Mouse (Mus musculus) B cell, adult (primary cell): ENCODE data around the gene Snupn. TPM values are rescaled to one million over a fixed set of nuclear protein-coding genes. Genes with fewer than 3 reads are reported as not detected.

Experiments used
- total RNA-seq: library from RNA; stranded (reverse); gene quantifications from 4 replicates; pipeline ENCODE4 v1.2.4, GENCODE M21; 2023; ENCODE audit not compliant: inconsistent age

Gene Snupn
- total RNA-seq, result 7.9 to 11.4 TPM (median 11.0 TPM) in 4 replicates

DNA sequence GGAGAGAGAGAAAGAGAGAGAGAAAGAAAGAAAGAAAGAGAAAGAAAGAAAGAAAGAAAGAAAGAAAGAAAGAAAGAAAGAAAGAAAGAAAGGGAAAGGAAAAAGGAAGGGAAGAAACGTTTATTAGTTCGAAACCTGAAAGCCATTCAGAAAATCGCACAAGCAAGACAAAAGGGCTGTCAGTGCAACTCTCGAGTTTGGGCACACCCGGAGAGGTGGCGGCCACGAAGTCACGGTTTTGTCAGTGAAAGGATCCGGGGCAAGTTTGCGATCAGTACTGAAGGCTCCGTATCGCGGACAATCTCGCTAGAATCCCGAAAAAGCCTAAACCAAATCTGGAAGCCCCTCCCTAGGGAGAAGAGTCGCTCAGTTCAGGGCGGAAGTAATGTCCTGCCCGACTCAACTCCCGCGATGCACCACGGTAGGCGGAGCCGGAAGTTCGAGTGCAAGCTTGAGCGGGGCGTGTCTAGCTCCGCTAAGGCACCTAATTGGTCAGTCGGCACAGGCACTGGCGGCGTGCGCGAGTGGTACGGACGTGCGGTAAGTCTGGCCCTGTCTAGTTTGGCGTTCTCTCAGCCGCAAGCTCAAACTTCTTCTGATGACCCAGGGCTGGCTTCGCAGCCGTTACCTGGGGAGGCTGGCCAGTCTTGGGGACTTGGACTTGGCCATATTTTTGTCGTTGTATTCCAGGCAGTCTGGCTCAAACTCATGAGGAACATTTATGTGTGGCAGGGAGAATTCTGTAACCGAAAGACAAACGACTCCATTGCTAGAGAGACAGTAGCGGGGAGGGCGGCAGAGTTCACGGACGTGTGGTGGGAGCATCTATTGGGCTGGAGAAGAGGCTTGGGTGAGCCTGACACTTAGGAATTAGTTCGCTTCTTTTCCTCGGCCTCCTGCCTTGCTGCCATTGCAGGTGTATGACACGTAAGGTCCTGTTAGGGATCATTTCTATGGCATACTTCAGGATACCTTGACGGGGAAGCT is at the start of gene Snupn:
TSS of gene Snupn (plus strand) at position 465 of the 987 bp plus-strand sequence.

DNA sequence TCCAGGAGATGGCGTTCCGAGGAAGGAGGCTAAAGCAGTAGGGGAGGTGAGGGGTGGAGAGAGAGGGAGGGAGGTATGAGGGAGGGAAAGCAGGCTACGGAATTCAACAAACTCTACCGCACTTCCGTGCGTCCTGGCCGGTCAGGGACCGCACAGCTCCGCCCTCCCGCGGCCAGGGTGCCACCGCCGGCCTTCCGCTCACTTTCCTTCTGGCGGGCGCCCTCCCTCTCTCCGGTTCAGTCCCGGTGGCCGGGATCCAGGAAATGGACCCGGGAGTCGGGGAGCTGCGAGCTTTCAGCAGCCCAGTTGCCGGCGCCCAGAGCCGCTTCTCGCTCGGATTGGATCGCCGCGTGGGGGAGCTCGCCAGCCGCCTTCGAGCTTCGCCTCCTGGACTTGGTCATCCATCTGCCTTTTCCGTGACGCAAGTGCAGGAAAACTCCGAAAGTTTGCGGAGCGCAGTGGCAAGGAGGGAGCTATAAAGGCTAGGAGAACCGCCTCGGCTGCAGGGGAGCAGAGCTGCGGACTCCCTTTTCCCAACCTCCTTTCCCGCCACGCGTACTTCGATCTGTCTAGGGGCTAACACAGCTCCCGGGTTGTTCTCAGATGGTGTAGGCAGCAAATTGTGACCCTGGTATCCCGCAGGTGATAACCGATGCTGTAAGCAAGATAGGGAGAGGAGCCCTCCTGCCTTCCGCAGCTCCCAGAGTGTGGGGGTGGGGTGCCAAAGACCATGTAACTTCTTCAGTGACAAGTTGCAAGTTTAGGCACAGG is 22.5 kb upstream of the Snupn start, which contains the start of gene Snx33:
TSS of gene Snx33 (minus strand) at position 331 of the 771 bp plus-strand sequence.

DNA sequence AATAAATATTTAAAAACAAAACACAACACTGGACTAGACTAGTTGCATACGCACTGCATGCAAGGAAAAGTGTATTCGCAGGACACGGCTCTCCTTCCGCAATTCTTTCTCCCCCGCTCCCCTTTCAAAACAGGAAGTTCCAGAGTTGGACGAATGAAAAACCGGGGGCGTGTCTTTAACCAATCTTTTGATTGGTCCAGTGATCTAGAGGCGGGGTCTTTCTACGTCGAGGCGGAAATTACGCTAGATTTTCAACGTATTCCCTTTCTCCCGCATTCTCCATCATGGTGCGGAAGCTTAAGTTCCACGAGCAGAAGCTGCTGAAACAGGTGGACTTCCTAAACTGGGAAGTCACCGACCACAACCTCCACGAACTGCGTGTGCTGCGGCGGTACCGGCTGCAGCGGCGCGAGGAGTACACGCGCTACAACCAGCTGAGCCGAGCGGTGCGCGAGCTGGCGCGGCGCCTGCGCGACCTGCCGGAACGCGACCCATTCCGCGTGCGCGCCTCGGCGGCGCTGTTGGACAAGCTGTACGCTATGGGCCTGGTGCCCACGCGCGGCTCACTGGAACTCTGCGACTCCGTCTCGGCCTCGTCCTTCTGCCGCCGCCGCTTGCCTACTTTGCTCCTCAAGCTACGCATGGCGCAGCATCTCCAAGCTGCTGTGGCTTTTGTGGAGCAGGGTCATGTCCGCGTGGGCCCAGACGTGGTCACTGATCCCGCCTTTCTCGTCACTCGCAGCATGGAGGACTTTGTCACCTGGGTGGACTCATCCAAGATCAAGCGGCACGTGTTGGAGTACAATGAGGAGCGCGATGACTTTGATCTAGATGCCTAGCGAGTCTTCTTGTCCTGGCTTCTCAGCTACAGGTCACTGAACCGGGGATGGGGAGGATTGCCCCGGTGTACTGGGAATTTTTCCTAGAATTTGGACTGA is 13.2 kb upstream of the Snupn start, which contains the start of gene Imp3:
TSS of gene Imp3 (plus strand) at position 253 of the 938 bp plus-strand sequence.

DNA sequence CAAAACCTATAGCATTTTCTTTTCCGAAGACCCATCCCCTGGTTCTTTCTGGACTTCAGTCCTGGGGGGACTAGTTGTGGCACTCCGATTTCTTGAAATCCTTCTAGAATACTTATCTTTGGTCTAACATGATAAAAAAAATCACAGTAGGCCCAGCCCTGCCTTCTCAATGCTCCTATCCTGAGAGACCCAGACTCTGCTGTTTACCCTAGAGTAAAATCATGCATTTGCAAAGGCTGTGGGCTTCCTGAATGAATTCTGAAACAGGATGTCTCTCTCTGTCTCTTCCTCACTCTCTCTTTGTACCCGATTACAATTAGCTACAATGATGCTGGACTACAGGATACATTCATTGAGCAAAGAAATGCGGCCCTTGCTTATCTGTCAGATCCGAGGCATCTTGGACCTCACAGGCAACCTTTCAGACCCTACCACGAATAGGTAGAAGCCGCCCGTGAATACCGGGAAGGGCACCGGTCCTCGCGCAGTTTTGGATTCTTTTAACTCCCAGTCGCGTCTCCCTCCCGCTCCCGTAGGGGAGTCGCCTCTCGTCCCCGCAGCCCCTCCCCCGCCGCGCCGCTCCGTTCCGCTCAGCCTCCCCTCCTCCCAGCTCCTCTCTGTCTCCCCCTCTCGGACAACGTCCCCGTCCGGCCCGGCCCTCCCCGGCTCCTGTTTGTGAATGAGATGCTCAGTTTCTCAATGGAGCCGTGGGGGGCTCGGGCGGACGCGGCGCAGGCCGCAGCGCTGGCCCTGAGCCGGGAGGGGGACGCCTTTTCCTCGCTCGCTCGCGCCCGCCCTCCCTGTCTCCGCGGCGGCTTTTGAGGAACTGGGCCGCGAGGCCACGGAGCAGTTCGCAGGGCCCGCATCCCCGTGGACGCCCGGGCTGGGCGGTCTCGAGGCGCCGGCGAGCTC is 43.9 kb downstream of the Snupn start, which contains the start of gene Ptpn9:
TSS of gene Ptpn9 (plus strand) at position 638 of the 912 bp plus-strand sequence.

Other genes with a start within 250 kb of the Snupn start
- gene Lingo1, start 154.4 kb upstream of the Snupn start, total RNA-seq, result not detected in 4 replicates
- gene Odf3l1, start 86.2 kb upstream of the Snupn start, total RNA-seq, result not detected in 4 replicates
- gene Cspg4, start 85.8 kb upstream of the Snupn start, total RNA-seq, result not detected in 4 replicates
- 11.6 to 13.3 TPM (median 12.9 TPM) in 4 replicates for gene Snx33, start 22.5 kb upstream of the Snupn start, total RNA-seq
- 60.3 to 67.6 TPM (median 65.5 TPM) in 4 replicates for gene Imp3, start 13.4 kb upstream of the Snupn start, total RNA-seq
- gene Ptpn9, start 44.0 kb downstream of the Snupn start, total RNA-seq, result 12.3 to 16.9 TPM (median 13.4 TPM) in 4 replicates
- gene Sin3a, start 121.2 kb downstream of the Snupn start, total RNA-seq, result 120 to 137 TPM (median 127 TPM) in 4 replicates
- gene Man2c1, start 179.8 kb downstream of the Snupn start, total RNA-seq, result 95.9 to 124 TPM (median 122 TPM) in 4 replicates
- 65.5 to 75.3 TPM (median 74.0 TPM) in 4 replicates for gene Neil1, start 197.4 kb downstream of the Snupn start, total RNA-seq
- 117 to 160 TPM (median 138 TPM) in 4 replicates for gene Commd4, start 207.5 kb downstream of the Snupn start, total RNA-seq